Mouse (Mus musculus) retina, embryonic 14.5 days (tissue): ENCODE measurements at regions not wholly inside any gene's neighbourhood (a gene's known extent, or its start where the extent isn't known, plus 50 kb on each side); places are given as distances from the start of the nearest gene placed in this dataset.
A peak's percentile ranks its signal among the peaks of the same experiment; 100 is the strongest.
"Not testable (repeated sequence)": the region's sequence is repeated elsewhere in the genome, so short reads cannot be mapped to it uniquely, and the experiment has no call there.

ENCODE experiments used
- DNase-seq: peaks from one replicate; pipeline ENCODE4 v3.0.0-alpha.2; 2015; ENCODE audit warnings: low spot score

DNA sequence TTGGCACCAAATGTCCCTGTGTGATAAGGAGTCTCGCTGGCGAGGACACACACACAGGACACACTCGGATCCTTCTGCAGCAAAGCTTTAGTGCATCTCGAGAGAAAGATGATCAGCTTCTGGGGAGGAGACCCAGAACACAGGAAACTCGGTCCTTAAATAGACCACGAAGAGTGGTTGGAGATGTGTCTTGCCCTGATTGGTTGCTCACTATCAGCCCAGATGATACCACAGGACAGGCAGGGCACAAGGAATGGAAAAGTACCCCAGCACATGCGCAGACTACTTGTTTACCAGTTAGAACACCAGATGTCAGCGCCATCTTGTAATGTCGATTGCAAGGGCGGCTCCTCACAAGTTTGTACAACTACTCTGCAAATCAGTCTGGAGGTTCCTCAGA, 108.0 kb upstream of the Peg12 start:
- not testable (repeated sequence) for DNase-seq

DNA sequence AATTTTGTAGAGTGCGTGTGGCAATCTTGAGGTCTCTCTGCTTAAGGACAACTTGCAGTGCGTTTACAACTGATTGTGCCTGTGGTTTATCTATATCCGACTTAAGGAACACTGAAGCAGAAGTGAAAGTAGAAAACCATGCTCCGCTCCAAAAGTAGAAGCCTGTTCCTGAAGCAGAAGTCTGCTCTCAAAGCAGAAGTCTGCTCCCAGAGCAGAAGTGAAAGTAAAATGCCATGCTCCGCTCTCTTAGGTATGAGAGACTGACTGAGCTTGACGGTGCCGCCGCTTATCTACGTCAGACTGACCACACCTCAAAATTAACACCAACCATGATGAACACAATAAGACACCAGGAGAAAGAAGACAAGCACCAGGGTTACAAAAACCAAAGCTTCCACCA, 107.4 kb upstream of the Peg12 start:
- no peak for DNase-seq

DNA sequence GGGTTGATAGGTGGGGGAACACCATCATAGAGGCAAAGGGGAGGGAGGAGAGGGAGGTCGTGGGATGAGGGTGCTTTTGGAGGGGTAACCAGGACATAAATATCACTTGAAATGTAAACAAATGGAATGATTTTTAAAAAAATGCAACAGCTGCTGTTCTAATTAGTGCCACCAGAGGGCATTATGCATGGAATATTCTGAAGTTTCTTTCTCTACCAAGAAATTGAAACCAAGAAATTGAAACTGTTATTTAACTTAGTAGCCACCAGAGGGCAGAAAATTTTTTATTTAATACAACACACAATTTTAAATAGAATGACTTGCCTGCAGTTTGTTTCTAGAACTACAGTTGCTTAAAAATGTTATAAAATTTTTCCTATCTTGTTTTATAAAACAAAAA, 77.9 kb upstream of the Peg12 start:
- peak; percentile 5 for DNase-seq
